Mouse (Mus musculus) heart, postnatal 14 days (tissue): ENCODE results near the gene Thada. TPM values are rescaled to one million over a fixed set of nuclear protein-coding genes. Genes with fewer than 3 reads are reported as not detected.
"Not testable (repeated sequence)": the region's sequence is repeated elsewhere in the genome, so short reads cannot be mapped to it uniquely, and the experiment has no call there.

Experiments
- DNase-seq, 2 experiments: peaks; one replicate each; pipeline ENCODE4 v3.0.0; 2021 to 2022
- intact Hi-C: fragments of 180-260 bp; cut with DNase I; formaldehyde crosslinking; loops from one replicate; pipeline ENCODE4 v1.15.1; 2025
- total RNA-seq, 2 experiments: library from RNA; stranded (reverse); gene quantifications; 2 replicates each; pipeline ENCODE4 v1.2.3; 2021

Thada gene
- total RNA-seq, 2 experiments from 2014 or later = 9.1 to 10.1 TPM

GRCm38 (mm10) chr17:84239679-84240292 lies 226.2 kb downstream of the Thada start:
- DNase-seq = no peak
- intact Hi-C loops = no loop called here

- intact Hi-C loops = no loop called here
These were observed 227.8 kb downstream of the Thada start for GRCm38 (mm10) chr17:84238174-84238573.

GRCm38 (mm10) chr17:84236781-84237557 lies 229.0 kb downstream of the Thada start:
- intact Hi-C loops = no loop called here
- peak; percentile 23 to 47 for DNase-seq

More at GRCm38 (mm10) chr17:84238174-84238573, 227.8 kb downstream of the Thada start:
- no peak for DNase-seq

GRCm38 (mm10) chr17:84235399-84235928 lies 230.5 kb downstream of the Thada start:
- DNase-seq = no peak
- intact Hi-C loops = no loop called here

- DNase-seq, intact Hi-C loops: not testable (repeated sequence)
These were observed 231.2 kb downstream of the Thada start for GRCm38 (mm10) chr17:84234785-84235184.

GRCm38 (mm10) chr17:84233758-84234157 lies 232.2 kb downstream of the Thada start:
- intact Hi-C loops = no loop called here
- DNase-seq = no peak

- DNase-seq = no peak
- intact Hi-C loops = no loop called here
These were observed 234.6 kb downstream of the Thada start for GRCm38 (mm10) chr17:84231361-84231760.

- intact Hi-C loops = no loop called here
- DNase-seq = no peak
These were observed 237.8 kb downstream of the Thada start for GRCm38 (mm10) chr17:84228223-84228622.

GRCm38 (mm10) chr17:84226681-84227080 lies 239.3 kb downstream of the Thada start:
- intact Hi-C loops = no loop called here
- no peak for DNase-seq

GRCm38 (mm10) chr17:84226231-84226630 lies 239.8 kb downstream of the Thada start:
- no peak for DNase-seq
- intact Hi-C loops = no loop called here

- no peak for DNase-seq
- intact Hi-C loops = no loop called here
These were observed 241.7 kb downstream of the Thada start for GRCm38 (mm10) chr17:84224217-84224887.

GRCm38 (mm10) chr17:84218841-84219240 lies 247.2 kb downstream of the Thada start:
- intact Hi-C loops, DNase-seq: not testable (repeated sequence)

- intact Hi-C loops = no loop called here
- no peak for DNase-seq
These were observed 248.3 kb downstream of the Thada start for GRCm38 (mm10) chr17:84217696-84218095.

GRCm38 (mm10) chr17:84215264-84215960 lies 250.6 kb downstream of the Thada start:
- intact Hi-C loops = no loop called here
- DNase-seq = no peak

- no peak for DNase-seq
- intact Hi-C loops = no loop called here
These were observed 252.5 kb downstream of the Thada start for GRCm38 (mm10) chr17:84213464-84213863.

GRCm38 (mm10) chr17:84207611-84208010 lies 258.4 kb downstream of the Thada start:
- DNase-seq = no peak
- intact Hi-C loops = no loop called here

GRCm38 (mm10) chr17:84206239-84206638 lies 259.8 kb downstream of the Thada start:
- intact Hi-C loops = no loop called here
- no peak for DNase-seq

- intact Hi-C loops = no loop called here
- DNase-seq = no peak
These were observed 261.0 kb downstream of the Thada start for GRCm38 (mm10) chr17:84204962-84205361.

GRCm38 (mm10) chr17:84203340-84203739 lies 262.7 kb downstream of the Thada start:
- intact Hi-C loops = no loop called here
- peak in 1 of 2 experiments; percentile 30 for DNase-seq

- intact Hi-C loops = no loop called here
- DNase-seq = no peak
These were observed 264.8 kb downstream of the Thada start for GRCm38 (mm10) chr17:84201183-84201582.
